Mouse (Mus musculus) neural tube, embryonic 11.5 days (tissue): ENCODE results near the gene Olfr1. TPM values are rescaled to one million over a fixed set of nuclear protein-coding genes. Genes with fewer than 3 reads are reported as not detected.

Experiments
- ATAC-seq: fragments of 200-750 bp; cut with Nextera tagmentation; 2 replicates; pipeline ENCODE4 v1.8.0; 2017; ENCODE audit warnings: moderate number of reproducible peaks, mild to moderate bottlenecking, moderate TSS enrichment, moderate library complexity; ENCODE audit not compliant: insufficient read depth, low FRiP score, low TSS enrichment
- DNase-seq: peaks from one replicate; pipeline ENCODE4 v3.0.0-alpha.2; 2015; ENCODE audit warnings: low spot score
- H3K27ac ChIP-seq: fragments of 300-500 bp; sonication (generic); 2 replicates; pipeline ENCODE4 v1.5.1; 2014; ENCODE audit warnings: low read depth, mild to moderate bottlenecking, low read length
- H3K27me3 ChIP-seq: fragments of 300-500 bp; sonication (generic); 2 replicates; pipeline ENCODE4 v1.6.1; 2014; ENCODE audit warnings: mild to moderate bottlenecking, low read length, mixed read lengths; ENCODE audit not compliant: control insufficient read depth, insufficient read depth
- H3K36me3 ChIP-seq: fragments of 300-500 bp; sonication (generic); 2 replicates; pipeline ENCODE4 v1.6.1; 2014; ENCODE audit warnings: mild to moderate bottlenecking, low read length, moderate library complexity, mixed read lengths; ENCODE audit not compliant: control insufficient read depth, insufficient read depth
- H3K4me1 ChIP-seq: fragments of 300-500 bp; sonication (generic); 2 replicates; pipeline ENCODE4 v1.6.1; 2014; ENCODE audit warnings: low read length, mixed read lengths; ENCODE audit not compliant: control insufficient read depth, insufficient read depth
- H3K4me2 ChIP-seq: fragments of 300-500 bp; sonication (generic); 2 replicates; pipeline ENCODE4 v1.6.1; 2014; ENCODE audit warnings: low read depth, mild to moderate bottlenecking, moderate library complexity
- H3K4me3 ChIP-seq: fragments of 300-500 bp; sonication (generic); 2 replicates; pipeline ENCODE4 v1.5.1; 2014; ENCODE audit warnings: low read depth, low read length
- H3K9ac ChIP-seq: fragments of 300-500 bp; sonication (generic); 2 replicates; pipeline ENCODE4 v1.6.1; 2014; ENCODE audit warnings: mild to moderate bottlenecking, low read length
- H3K9me3 ChIP-seq: fragments of 300-500 bp; sonication (generic); 2 replicates; pipeline ENCODE4 v1.6.1; 2016; ENCODE audit warnings: low read length; ENCODE audit not compliant: control insufficient read depth
- WGBS: fragments of 180-500 bp; shearing (Covaris S2); extraction: QIAGEN DNeasy Blood & Tissue Kit; methylation state at CpG from one replicate; pipeline ENCODE4 v1.1.7; 2014; 5-methylcytosine and 5-hydroxymethylcytosine counted together
- polyA plus RNA-seq: library from polyadenylated mRNA; unstranded; fragments of >200 nt; fragmentation: Nextera tagmentation; extraction: Ambion mirVana; gene quantifications from 2 replicates; pipeline ENCODE4 v1.2.1, GENCODE M21; 2014

Gene Olfr1
- polyA plus RNA-seq, result not detected in 2 replicates

DNA sequence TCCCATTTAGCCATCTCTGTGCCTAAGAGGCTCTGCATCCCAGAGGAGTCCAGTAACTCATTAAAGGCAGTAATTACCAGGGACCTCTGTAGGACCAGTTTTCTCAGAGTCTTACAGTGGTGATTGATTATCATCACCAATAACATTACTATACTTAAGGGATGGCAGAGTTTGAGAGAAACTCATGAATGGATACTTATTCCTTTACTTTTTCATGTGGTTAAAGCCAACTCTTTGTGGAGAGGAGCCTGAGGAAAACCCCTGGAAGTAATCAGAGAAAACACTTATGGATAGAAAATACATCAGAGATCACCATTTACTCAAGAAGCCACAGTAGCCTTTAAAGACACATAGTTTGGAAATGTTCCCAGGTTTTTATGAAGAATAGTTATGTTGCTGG, at the start of gene Olfr1:
Olfr1 (minus strand) TSS at position 101 of the 400 bp plus-strand sequence.
- Histone ChIP-seq H3K27me3 (no peaks in the 10 kb centered on the region), H3K4me3 (no peak within 1 kb of the TSS), H3K9me3 (no peaks in the 10 kb centered on the region), H3K36me3 (no peaks in the 10 kb centered on the region), H3K4me2 (no peak within 1 kb of the TSS), H3K9ac (no peak within 1 kb of the TSS), H3K27ac (no peak within 1 kb of the TSS), H3K4me1 (no peaks in the 10 kb centered on the region)
- DNase-seq (no peak), ATAC-seq (no peak)

DNA sequence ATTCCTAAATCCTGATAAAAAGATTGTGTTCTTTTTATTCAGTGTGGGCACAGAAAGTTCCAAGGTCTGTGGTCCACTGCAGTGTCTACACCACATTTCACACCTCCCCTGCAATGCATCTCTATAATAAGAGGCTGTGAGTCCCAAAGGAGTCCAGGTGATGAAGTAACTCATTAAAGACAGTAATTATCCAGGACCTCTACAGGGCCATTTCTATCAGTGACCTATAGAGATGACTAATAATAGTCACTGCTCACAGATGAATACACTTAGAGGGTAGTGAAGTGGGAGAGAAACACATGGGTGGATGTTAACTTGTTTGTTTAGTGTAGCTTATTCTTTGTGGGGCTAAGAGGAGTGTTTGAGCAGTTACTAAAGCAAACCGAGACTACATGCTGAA, 29.0 kb upstream of the Olfr1 start, which contains the start of gene Olfr378:
Olfr378 (minus strand) TSS at position 101 of the 400 bp plus-strand sequence.
- H3K4me2 ChIP-seq, result no peak within 1 kb of the TSS

DNA sequence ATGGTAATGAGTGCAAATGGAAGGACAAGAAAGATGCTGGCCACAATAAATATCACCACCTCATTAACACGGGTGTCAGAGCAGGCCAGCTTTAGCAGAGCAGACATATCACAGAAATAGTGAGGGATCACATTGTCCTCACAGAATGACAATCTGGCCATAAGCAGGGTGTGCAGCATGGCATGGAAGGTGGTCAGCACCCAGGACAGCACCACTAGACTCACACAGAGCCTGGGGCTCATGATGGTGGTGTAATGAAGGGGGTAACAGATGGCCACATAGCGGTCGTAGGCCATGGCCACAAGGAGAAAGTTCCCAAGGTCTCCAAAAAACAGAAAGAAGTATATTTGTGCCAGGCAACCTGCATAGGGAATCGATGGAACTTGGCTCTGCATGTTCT, 4.0 kb downstream of the Olfr1 start:
- no peak for ATAC-seq

More for the DNA sequence above, 29.0 kb upstream of the Olfr1 start, which contains the start of gene Olfr378:
- ATAC-seq, result no peak
- no peak within 1 kb of the TSS for H3K4me3 ChIP-seq
- no peaks in the 10 kb centered on the region for H3K36me3 ChIP-seq
- no peaks in the 10 kb centered on the region for H3K9me3 ChIP-seq
- H3K27ac ChIP-seq, result no peak within 1 kb of the TSS
- H3K27me3 ChIP-seq, result no peaks in the 10 kb centered on the region
- H3K9ac ChIP-seq, result no peak within 1 kb of the TSS
- no peak for DNase-seq
- WGBS, result 95% methylated on average over 1 of the region's 1 CpGs
- H3K4me1 ChIP-seq, result no peaks in the 10 kb centered on the region

DNA sequence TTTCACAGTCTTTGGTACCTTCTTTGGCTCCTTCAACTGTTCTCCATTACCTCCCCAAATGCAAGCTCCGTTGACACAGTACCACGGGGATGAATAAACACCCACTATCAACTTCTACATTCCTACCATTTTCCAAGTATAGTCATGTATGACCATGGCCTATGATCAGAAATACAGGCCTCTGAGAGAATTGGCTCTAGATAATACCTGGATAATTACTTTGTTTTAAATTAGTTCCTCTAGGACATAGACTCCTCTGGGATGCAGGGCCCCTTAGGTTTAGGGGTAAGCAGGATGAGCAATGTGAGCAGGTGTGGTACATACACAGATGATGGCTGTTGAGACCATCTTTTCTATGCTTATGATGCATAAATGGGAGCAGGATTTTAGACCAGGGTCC, 28.5 kb downstream of the Olfr1 start, which contains the start of gene Olfr376:
Olfr376 (plus strand) TSS at position 301 of the 400 bp plus-strand sequence.
- Histone ChIP-seq H3K9me3 (no peaks in the 10 kb centered on the region), H3K9ac (no peak within 1 kb of the TSS), H3K4me1 (no peaks in the 10 kb centered on the region), H3K4me3 (no peak within 1 kb of the TSS), H3K27me3 (no peaks in the 10 kb centered on the region), H3K36me3 (no peaks in the 10 kb centered on the region), H3K4me2 (no peak within 1 kb of the TSS), H3K27ac (no peak within 1 kb of the TSS)
- DNase-seq (no peak), ATAC-seq (no peak)
- WGBS, result 85% methylated on average over 2 of the region's 2 CpGs

More for the DNA sequence above, 4.0 kb downstream of the Olfr1 start:
- H3K36me3 ChIP-seq, result no peaks in the 10 kb centered on the region
- H3K4me1 ChIP-seq, result no peaks in the 10 kb centered on the region
- no peak overlapping the region for H3K4me2 ChIP-seq
- H3K9me3 ChIP-seq, result no peaks in the 10 kb centered on the region
- H3K9ac ChIP-seq, result no peak overlapping the region
- WGBS, result 73% methylated on average over 4 of the region's 4 CpGs
- H3K27ac ChIP-seq, result no peak overlapping the region
- no peak for DNase-seq
- no peaks in the 10 kb centered on the region for H3K27me3 ChIP-seq
- H3K4me3 ChIP-seq, result no peak overlapping the region

DNA sequence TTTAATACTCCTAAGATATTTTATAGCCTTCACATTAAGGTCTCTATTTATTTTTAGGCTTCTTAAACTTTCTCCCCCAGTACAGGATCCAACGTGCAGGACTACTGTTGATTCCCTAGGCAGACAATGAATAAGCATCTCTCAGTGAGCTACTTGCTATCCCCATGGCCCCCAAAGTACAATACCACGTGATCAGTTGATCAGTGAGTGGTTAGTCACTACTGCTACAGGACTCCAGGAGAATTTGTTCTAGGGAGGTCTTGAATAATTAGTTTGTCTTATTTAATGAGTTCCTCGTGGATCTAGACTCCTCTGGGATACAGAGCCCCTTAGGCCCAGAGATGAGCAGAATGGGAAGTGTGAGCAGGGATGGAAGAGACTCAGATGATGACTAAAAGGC, 48.9 kb downstream of the Olfr1 start, which contains the start of gene Olfr20:
Olfr20 (plus strand) TSS at position 301 of the 400 bp plus-strand sequence.
- H3K4me1 ChIP-seq, result no peaks in the 10 kb centered on the region
- H3K9me3 ChIP-seq, result no peaks in the 10 kb centered on the region
- no peak for ATAC-seq
- no peak within 1 kb of the TSS for H3K27ac ChIP-seq
- H3K27me3 ChIP-seq, result no peaks in the 10 kb centered on the region
- H3K4me2 ChIP-seq, result no peak within 1 kb of the TSS
- no peak for DNase-seq
- no peak within 1 kb of the TSS for H3K4me3 ChIP-seq
- 54% methylated on average over 3 of the region's 3 CpGs for WGBS
- no peak within 1 kb of the TSS for H3K9ac ChIP-seq
- no peaks in the 10 kb centered on the region for H3K36me3 ChIP-seq

Other genes starting within 250 kb of the Olfr1 start
- gene P2rx5, start 239.2 kb downstream of the Olfr1 start, polyA plus RNA-seq, result 0.31 and 0.51 TPM in 2 replicates
- gene Emc6, start 222.6 kb downstream of the Olfr1 start, polyA plus RNA-seq, result 119 and 131 TPM in 2 replicates
- gene Tax1bp3, start 222.5 kb downstream of the Olfr1 start, polyA plus RNA-seq, result 225 and 227 TPM in 2 replicates
- 21.3 TPM in 2 replicates for gene Ctns, start 200.6 kb downstream of the Olfr1 start, polyA plus RNA-seq
- 0.73 and 1.6 TPM in 2 replicates for gene Shpk, start 200.2 kb downstream of the Olfr1 start, polyA plus RNA-seq
- 0.18 TPM in 1 of 2 replicates, not detected in the other for gene Trpv1, start 165.3 kb downstream of the Olfr1 start, polyA plus RNA-seq
- gene Trpv3, start 132.2 kb downstream of the Olfr1 start, polyA plus RNA-seq, result 0.04 TPM in 2 replicates
- 0.15 TPM in 1 of 2 replicates, not detected in the other for gene Aspa, start 70.0 kb downstream of the Olfr1 start, polyA plus RNA-seq
- not detected in 2 replicates for gene Gm49340, start 69.9 kb downstream of the Olfr1 start, polyA plus RNA-seq
- not detected in 2 replicates for gene Spata22, start 69.9 kb downstream of the Olfr1 start, polyA plus RNA-seq
- gene Olfr20, start 48.8 kb downstream of the Olfr1 start, polyA plus RNA-seq, result not detected in 2 replicates
- not detected in 2 replicates for gene Olfr376, start 28.4 kb downstream of the Olfr1 start, polyA plus RNA-seq
- gene Olfr378, start 28.9 kb upstream of the Olfr1 start, polyA plus RNA-seq, result not detected in 2 replicates
- not detected in 2 replicates for gene Olfr380, start 57.9 kb upstream of the Olfr1 start, polyA plus RNA-seq
- gene Olfr381, start 92.0 kb upstream of the Olfr1 start, polyA plus RNA-seq, result not detected in 2 replicates
- not detected in 2 replicates for gene Olfr382, start 117.6 kb upstream of the Olfr1 start, polyA plus RNA-seq
- gene Olfr385, start 193.4 kb upstream of the Olfr1 start, polyA plus RNA-seq, result not detected in 2 replicates
- gene Olfr384, start 199.0 kb upstream of the Olfr1 start, polyA plus RNA-seq, result not detected in 2 replicates